Mouse (Mus musculus): ENCODE results near the gene Phc1. TPM values are rescaled to one million over a fixed set of nuclear protein-coding genes. Genes with fewer than 3 reads are reported as not detected.
A peak's percentile ranks its signal among the peaks of the same experiment; 100 is the strongest.

Phc1 gene
- total and polyA plus RNA-seq, 3 experiments: 15.4 to 86.6 (median 78.0) TPM

- Histone ChIP-seq H3K4me1 (ENCODE audit: insufficient read depth, low read depth, low read length) (peaks cover 56% of the 10 kb centered on the region), H3K9me3 (replicated peaks) (no peaks in the 10 kb centered on the region), H3K27me3 (ENCODE audit: insufficient read depth, low read length) (no peaks in the 10 kb centered on the region), H3K36me3 (replicated peaks) (no peaks in the 10 kb centered on the region), H3K4me3 (ENCODE audit: low read depth, low read length) (peak overlapping the region; percentile 58; the same call in 1 of the 2 replicates)
- DNase-seq (ENCODE audit: low spot score) (peak; percentile 31), ATAC-seq (ENCODE audit: extremely low read depth, insufficient number of reproducible peaks, low FRiP score, poor library complexity, severe bottlenecking) (peak; percentile 92)
- TF ChIP-seq TAL1 (conservative IDR thresholded peaks at IDR 0.05; ENCODE audit: low read depth, low read length) (peak; percentile 37), GATA2 (IDR thresholded peaks at IDR 0.05; ENCODE audit: borderline replicate concordance, low read depth, low read length) (no peak)
Observed at GRCm38 (mm10) chr6:122274546-122274945, 65.8 kb downstream of the Phc1 start.

DNA sequence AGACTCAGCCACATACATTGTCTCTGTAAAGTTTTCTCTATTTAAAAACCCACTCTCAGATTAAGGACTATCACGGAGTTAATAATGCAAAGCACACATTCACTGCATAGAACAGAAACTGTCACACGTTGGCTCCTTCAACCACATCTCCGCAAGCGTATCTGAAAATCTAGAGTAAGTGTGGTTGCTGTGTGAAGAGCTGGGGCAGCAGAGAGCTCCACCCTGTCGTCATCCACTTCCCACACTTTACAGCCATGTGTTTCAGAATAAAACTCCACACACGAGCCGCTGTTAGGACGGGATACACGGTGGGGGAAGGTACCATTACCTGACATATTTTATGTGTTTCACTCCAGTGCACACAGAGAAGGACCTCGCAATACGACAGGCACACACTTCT lies 70.2 kb downstream of the Phc1 start:
- Histone ChIP-seq H3K36me3 (replicated peaks) (no peaks in the 10 kb centered on the region), H3K4me3 (ENCODE audit: low read depth, low read length) (no peak overlapping the region; the same call in 1 of the 2 replicates), H3K9me3 (replicated peaks) (no peaks in the 10 kb centered on the region), H3K27me3 (ENCODE audit: insufficient read depth, low read length) (no peaks in the 10 kb centered on the region), H3K4me1 (ENCODE audit: insufficient read depth, low read depth, low read length) (peaks cover 56% of the 10 kb centered on the region)
- ATAC-seq (ENCODE audit: extremely low read depth, insufficient number of reproducible peaks, low FRiP score, poor library complexity, severe bottlenecking): peak; percentile 64
- no peak for DNase-seq (ENCODE audit: low spot score)
- TF ChIP-seq GATA1 (IDR thresholded peaks at IDR 0.05; ENCODE audit: borderline replicate concordance, low read length): no peak
- TF ChIP-seq CTCF (IDR thresholded peaks at IDR 0.05; ENCODE audit: low read depth, low read length): no peak
- TF ChIP-seq POLR2AphosphoS5 (IDR thresholded peaks at IDR 0.05; ENCODE audit: insufficient replicate concordance, low read depth, low read length): no peak
- no peak for TF ChIP-seq GATA2 (IDR thresholded peaks at IDR 0.05; ENCODE audit: borderline replicate concordance, low read depth, low read length)
- TF ChIP-seq TAL1 (conservative IDR thresholded peaks at IDR 0.05; ENCODE audit: low read depth, low read length): no peak

GRCm38 (mm10) chr6:122269170-122269569 lies 71.2 kb downstream of the Phc1 start:
- ATAC-seq (ENCODE audit: extremely low read depth, insufficient number of reproducible peaks, low FRiP score, poor library complexity, severe bottlenecking) (no peak), DNase-seq (ENCODE audit: low spot score) (no peak)
- no peaks in the 10 kb centered on the region for H3K27me3 ChIP-seq (ENCODE audit: insufficient read depth, low read length)
- no peak overlapping the region for H3K4me3 ChIP-seq (ENCODE audit: low read depth, low read length)
- TF ChIP-seq POLR2AphosphoS5 (IDR thresholded peaks at IDR 0.05; ENCODE audit: insufficient replicate concordance, low read depth, low read length) (no peak), GATA2 (IDR thresholded peaks at IDR 0.05; ENCODE audit: borderline replicate concordance, low read depth, low read length) (no peak), GATA1 (IDR thresholded peaks at IDR 0.05; ENCODE audit: borderline replicate concordance, low read length) (no peak), CTCF (IDR thresholded peaks at IDR 0.05; ENCODE audit: low read depth, low read length) (no peak), TAL1 (conservative IDR thresholded peaks at IDR 0.05; ENCODE audit: low read depth, low read length) (no peak)
- H3K4me1 ChIP-seq (ENCODE audit: insufficient read depth, low read depth, low read length): peaks cover 46% of the 10 kb centered on the region
- H3K36me3 ChIP-seq (replicated peaks): no peaks in the 10 kb centered on the region
- H3K9me3 ChIP-seq (replicated peaks): no peaks in the 10 kb centered on the region

- ATAC-seq (ENCODE audit: extremely low read depth, insufficient number of reproducible peaks, low FRiP score, poor library complexity, severe bottlenecking): no peak
- no peak for TF ChIP-seq GATA1 (IDR thresholded peaks at IDR 0.05; ENCODE audit: borderline replicate concordance, low read length)
- no peak for TF ChIP-seq TAL1 (conservative IDR thresholded peaks at IDR 0.05; ENCODE audit: low read depth, low read length)
- TF ChIP-seq CTCF (IDR thresholded peaks at IDR 0.05; ENCODE audit: low read depth, low read length): no peak
- no peak for TF ChIP-seq POLR2AphosphoS5 (IDR thresholded peaks at IDR 0.05; ENCODE audit: insufficient replicate concordance, low read depth, low read length)
- no peak for TF ChIP-seq GATA2 (IDR thresholded peaks at IDR 0.05; ENCODE audit: borderline replicate concordance, low read depth, low read length)
- Histone ChIP-seq H3K27me3 (ENCODE audit: insufficient read depth, low read length) (no peaks in the 10 kb centered on the region), H3K9me3 (replicated peaks) (no peaks in the 10 kb centered on the region), H3K4me3 (ENCODE audit: low read depth, low read length) (no peak overlapping the region), H3K36me3 (replicated peaks) (no peaks in the 10 kb centered on the region), H3K4me1 (ENCODE audit: insufficient read depth, low read depth, low read length) (peaks cover 43% of the 10 kb centered on the region)
- DNase-seq (ENCODE audit: low spot score): no peak
Observed at GRCm38 (mm10) chr6:122268561-122268960, 71.8 kb downstream of the Phc1 start.

Other genes with a start within 250 kb of the Phc1 start
- gene Klrg1, start 57.7 kb downstream of the Phc1 start, total RNA-seq (2014; fragmentation: Nextera tagmentation): 2.1 and 3.8 TPM in 2 replicates
- 0.70 and 0.93 TPM in 2 replicates for gene Klrg1, start 57.7 kb downstream of the Phc1 start, total RNA-seq (2017)
- gene Klrg1, start 57.7 kb downstream of the Phc1 start, polyA plus RNA-seq (2012): 0.03 TPM in 1 of 2 replicates, not detected in the other
- gene M6pr, start 31.8 kb downstream of the Phc1 start, total RNA-seq (2014; fragmentation: Nextera tagmentation): 174 and 190 TPM in 2 replicates
- gene M6pr, start 31.8 kb downstream of the Phc1 start, total RNA-seq (2017): 521 and 552 TPM in 2 replicates
- 23.0 and 27.4 TPM in 2 replicates for gene M6pr, start 31.8 kb downstream of the Phc1 start, polyA plus RNA-seq (2012)
- not detected in 2 replicates for gene Rimklb, start 158.2 kb upstream of the Phc1 start, total RNA-seq (2014; fragmentation: Nextera tagmentation)
- 0.05 and 0.06 TPM in 2 replicates for gene Rimklb, start 158.2 kb upstream of the Phc1 start, total RNA-seq (2017)
- 0.01 and 0.04 TPM in 2 replicates for gene Rimklb, start 158.2 kb upstream of the Phc1 start, polyA plus RNA-seq (2012)
- gene Mfap5, start 165.3 kb upstream of the Phc1 start, total RNA-seq (2014; fragmentation: Nextera tagmentation): not detected in 2 replicates
- gene Mfap5, start 165.3 kb upstream of the Phc1 start, total RNA-seq (2017): 0.06 and 0.11 TPM in 2 replicates
- not detected in 2 replicates for gene Mfap5, start 165.3 kb upstream of the Phc1 start, polyA plus RNA-seq (2012)
- gene Aicda, start 213.2 kb upstream of the Phc1 start, total RNA-seq (2014; fragmentation: Nextera tagmentation): not detected in 2 replicates
- gene Aicda, start 213.2 kb upstream of the Phc1 start, total RNA-seq (2017): not detected in 2 replicates
- not detected in 2 replicates for gene Aicda, start 213.2 kb upstream of the Phc1 start, polyA plus RNA-seq (2012)

All from G1E (cell line).